Mouse (Mus musculus): ENCODE measurements around the gene Tpm1. TPM values are rescaled to one million over a fixed set of nuclear protein-coding genes. Genes with fewer than 3 reads are reported as not detected.

The Tpm1 gene
- 818 and 902 TPM in 2 replicates for polyA plus RNA-seq (2015; fragmentation: Nextera tagmentation; extraction: Ambion mirVana)

DNA sequence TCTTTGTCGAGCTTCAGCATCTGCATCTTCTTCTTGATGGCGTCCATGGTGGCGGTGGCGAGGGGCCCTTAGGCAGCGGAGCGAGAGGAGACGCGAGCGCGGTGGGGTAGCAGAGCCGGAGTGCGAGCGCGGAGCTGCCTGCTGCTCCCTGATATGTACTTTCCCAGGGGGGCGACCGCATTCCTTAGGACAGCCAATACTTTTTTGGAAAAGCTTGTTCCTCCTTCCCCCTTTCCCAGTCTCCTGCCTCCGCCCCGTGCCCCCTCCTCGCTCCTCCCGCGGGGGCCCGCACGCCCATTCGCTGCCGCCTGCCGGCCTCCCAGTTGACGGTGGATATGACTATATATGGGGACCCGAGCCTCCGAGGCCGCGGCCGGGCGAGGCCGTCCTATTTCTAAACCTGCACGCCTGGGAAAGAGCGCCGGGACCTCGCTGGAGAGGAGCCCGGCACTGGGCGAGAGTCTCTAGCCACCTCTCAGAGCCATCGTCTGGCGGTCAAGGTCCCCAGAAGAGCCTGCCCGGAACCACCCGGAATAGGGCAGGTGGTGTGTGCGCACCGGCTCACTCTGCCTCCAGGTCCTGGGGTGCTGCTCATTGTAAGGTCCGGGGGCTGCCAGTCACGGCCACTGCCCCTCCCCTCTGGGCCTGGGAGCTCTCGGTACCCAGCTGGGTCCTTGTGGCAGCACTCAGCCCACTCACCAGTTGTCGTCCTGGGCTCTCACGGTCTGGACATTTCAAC, at the start of gene Tpm1:
Tpm1 (minus strand) TSS at position 321 of the 739 bp plus-strand sequence.
- H3K4me3 ChIP-seq: peak within 1 kb of the TSS; percentile 75
- peak; percentile 79 for ATAC-seq (ENCODE audit: insufficient number of reproducible peaks, insufficient read depth, low FRiP score, low TSS enrichment, low read depth)
- H3K27ac ChIP-seq: peak within 1 kb of the TSS; percentile 93
- no peaks in the 10 kb centered on the region for H3K9me3 ChIP-seq
- H3K36me3 ChIP-seq: peaks cover 3% of the 10 kb centered on the region; the same call in 1 of the 2 replicates
- WGBS: 2% methylated on average over 51 of the region's 51 CpGs
- peak within 1 kb of the TSS; percentile 92 for H3K4me2 ChIP-seq
- peaks cover 49% of the 10 kb centered on the region for H3K4me1 ChIP-seq
- peak within 1 kb of the TSS; percentile 95 for H3K9ac ChIP-seq
- H3K27me3 ChIP-seq: 0 out of 2 replicates have a peak, but pooled peaks cover 3% of the 10 kb centered on the region

GRCm38 (mm10) chr9:67094371-67094770, 45.2 kb upstream of the Tpm1 start:
- 89% methylated on average over 2 of the region's 2 CpGs for WGBS
- Histone ChIP-seq H3K4me3 (no peak overlapping the region), H3K27me3 (no peaks in the 10 kb centered on the region), H3K4me2 (no peak overlapping the region), H3K4me1 (peaks cover 34% of the 10 kb centered on the region), H3K9ac (no peak overlapping the region), H3K27ac (no peak overlapping the region), H3K36me3 (no peaks in the 10 kb centered on the region), H3K9me3 (no peaks in the 10 kb centered on the region)
- no peak for ATAC-seq (ENCODE audit: insufficient number of reproducible peaks, insufficient read depth, low FRiP score, low TSS enrichment, low read depth)

DNA sequence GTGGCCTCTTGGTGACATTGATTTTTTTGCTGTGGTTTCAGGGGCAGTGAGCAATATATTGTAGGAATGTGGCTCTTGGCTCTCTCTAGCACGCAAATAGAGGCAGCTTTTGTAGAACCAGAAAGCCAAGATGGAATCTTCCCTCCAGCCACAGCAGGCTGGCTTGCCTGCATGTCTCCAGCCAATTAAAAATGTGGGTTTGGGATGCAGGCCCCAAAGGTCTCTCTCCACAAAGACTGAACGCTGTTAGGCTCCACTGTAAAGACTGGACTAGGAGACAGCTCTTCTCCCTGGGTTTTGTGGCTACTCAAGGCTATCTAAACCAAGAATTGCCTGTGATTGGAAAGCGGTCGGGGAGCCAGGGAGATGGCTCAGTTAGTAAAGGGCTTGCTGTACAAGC, 43.0 kb upstream of the Tpm1 start:
- no peak for ATAC-seq (ENCODE audit: insufficient number of reproducible peaks, insufficient read depth, low FRiP score, low TSS enrichment, low read depth)

DNA sequence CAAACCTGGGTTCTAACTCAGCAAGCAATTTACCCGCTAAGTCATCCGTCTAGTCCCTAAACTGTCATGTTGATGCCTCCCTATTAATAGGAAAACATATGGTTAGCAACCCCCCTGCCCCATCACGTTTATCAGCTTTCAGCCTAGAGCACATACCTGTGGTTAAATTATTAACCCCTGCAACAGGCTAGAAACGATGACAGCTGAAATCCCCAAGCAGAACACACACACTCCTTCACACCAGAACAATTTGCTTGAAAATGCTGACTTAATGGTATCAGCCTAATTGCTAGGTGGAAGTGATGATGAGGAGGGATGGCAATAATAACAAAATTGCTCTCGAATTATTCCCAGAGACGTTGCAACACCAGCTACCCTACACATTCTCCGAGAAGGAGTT, 42.4 kb upstream of the Tpm1 start:
- Histone ChIP-seq H3K9me3 (no peaks in the 10 kb centered on the region), H3K27me3 (no peaks in the 10 kb centered on the region), H3K4me1 (peaks cover 25% of the 10 kb centered on the region), H3K9ac (no peak overlapping the region), H3K36me3 (no peaks in the 10 kb centered on the region), H3K4me2 (no peak overlapping the region), H3K4me3 (no peak overlapping the region), H3K27ac (peak overlapping the region; percentile 81)
- WGBS: 52% methylated on average over 7 of the region's 7 CpGs
- no peak for ATAC-seq (ENCODE audit: insufficient number of reproducible peaks, insufficient read depth, low FRiP score, low TSS enrichment, low read depth)

More for the DNA sequence above, 43.0 kb upstream of the Tpm1 start:
- Histone ChIP-seq H3K36me3 (no peaks in the 10 kb centered on the region), H3K27ac (peak overlapping the region; percentile 81), H3K9me3 (no peaks in the 10 kb centered on the region), H3K4me3 (no peak overlapping the region), H3K27me3 (no peaks in the 10 kb centered on the region), H3K4me1 (peaks cover 25% of the 10 kb centered on the region), H3K9ac (no peak overlapping the region), H3K4me2 (no peak overlapping the region)
- 64% methylated on average over 4 of the region's 4 CpGs for WGBS

- 85% methylated on average over 11 of the region's 11 CpGs for WGBS
- Histone ChIP-seq H3K27ac (no peak overlapping the region), H3K4me3 (no peak overlapping the region)
Observed at GRCm38 (mm10) chr9:67091151-67091550, 41.9 kb upstream of the Tpm1 start.

GRCm38 (mm10) chr9:67090633-67091045, 41.4 kb upstream of the Tpm1 start:
- Histone ChIP-seq H3K4me1 (peaks cover 25% of the 10 kb centered on the region), H3K9me3 (no peaks in the 10 kb centered on the region), H3K27ac (no peak overlapping the region), H3K27me3 (no peaks in the 10 kb centered on the region), H3K36me3 (no peaks in the 10 kb centered on the region), H3K4me3 (no peak overlapping the region), H3K9ac (peak overlapping the region; percentile 27; the same call in 1 of the 2 replicates), H3K4me2 (no peak overlapping the region)
- ATAC-seq (ENCODE audit: insufficient number of reproducible peaks, insufficient read depth, low FRiP score, low TSS enrichment, low read depth): no peak
- 86% methylated on average over 1 of the region's 1 CpGs for WGBS

More at GRCm38 (mm10) chr9:67091151-67091550, 41.9 kb upstream of the Tpm1 start:
- no peak for ATAC-seq (ENCODE audit: insufficient number of reproducible peaks, insufficient read depth, low FRiP score, low TSS enrichment, low read depth)
- Histone ChIP-seq H3K9ac (0 out of 2 replicates have a peak overlapping the region, but pooled peaks have one; percentile 27), H3K4me1 (peaks cover 25% of the 10 kb centered on the region), H3K9me3 (no peaks in the 10 kb centered on the region), H3K4me2 (no peak overlapping the region), H3K36me3 (no peaks in the 10 kb centered on the region), H3K27me3 (no peaks in the 10 kb centered on the region)

GRCm38 (mm10) chr9:67089167-67089566, 40.0 kb upstream of the Tpm1 start:
- no peak for ATAC-seq (ENCODE audit: insufficient number of reproducible peaks, insufficient read depth, low FRiP score, low TSS enrichment, low read depth)
- Histone ChIP-seq H3K4me1 (peaks cover 25% of the 10 kb centered on the region), H3K4me3 (no peak overlapping the region), H3K9me3 (no peaks in the 10 kb centered on the region), H3K27ac (no peak overlapping the region), H3K4me2 (no peak overlapping the region), H3K36me3 (no peaks in the 10 kb centered on the region), H3K9ac (no peak overlapping the region), H3K27me3 (no peaks in the 10 kb centered on the region)
- WGBS: 61% methylated on average over 5 of the region's 5 CpGs

GRCm38 (mm10) chr9:67083801-67084200, 34.6 kb upstream of the Tpm1 start:
- H3K27ac ChIP-seq: no peak overlapping the region
- no peaks in the 10 kb centered on the region for H3K36me3 ChIP-seq
- ATAC-seq (ENCODE audit: insufficient number of reproducible peaks, insufficient read depth, low FRiP score, low TSS enrichment, low read depth): no peak
- H3K9me3 ChIP-seq: no peaks in the 10 kb centered on the region
- H3K4me1 ChIP-seq: peaks cover 22% of the 10 kb centered on the region
- H3K27me3 ChIP-seq: no peaks in the 10 kb centered on the region
- no peak overlapping the region for H3K4me2 ChIP-seq
- 31% methylated on average over 4 of the region's 4 CpGs for WGBS
- no peak overlapping the region for H3K4me3 ChIP-seq
- H3K9ac ChIP-seq: no peak overlapping the region

DNA sequence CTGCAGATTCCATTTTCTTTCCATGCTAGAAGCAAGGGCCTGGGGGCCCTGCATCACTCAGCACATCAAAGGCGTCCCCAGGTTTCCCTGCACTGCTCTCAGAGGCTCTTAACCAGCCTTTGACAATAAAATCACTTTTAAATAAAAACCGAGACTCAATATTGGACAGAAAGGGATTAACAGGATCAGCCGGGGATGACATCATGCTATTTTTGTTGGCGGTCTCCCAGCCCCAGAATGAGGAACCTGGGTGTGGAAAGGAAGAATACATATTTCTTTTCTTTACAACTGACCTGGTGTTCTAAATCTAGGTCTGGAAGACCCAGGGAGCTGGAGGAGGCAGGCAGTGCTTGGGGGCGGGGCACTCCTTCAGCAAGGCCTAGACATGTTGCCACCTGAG, 32.5 kb upstream of the Tpm1 start:
- WGBS: 51% methylated on average over 5 of the region's 5 CpGs
- H3K27me3 ChIP-seq: no peaks in the 10 kb centered on the region

GRCm38 (mm10) chr9:67077658-67078319, 28.6 kb upstream of the Tpm1 start:
- H3K27ac ChIP-seq: peak overlapping the region; percentile 22

More for the DNA sequence above, 32.5 kb upstream of the Tpm1 start:
- Histone ChIP-seq H3K36me3 (no peaks in the 10 kb centered on the region), H3K4me1 (peaks cover 39% of the 10 kb centered on the region), H3K4me3 (no peak overlapping the region), H3K9ac (no peak overlapping the region), H3K4me2 (no peak overlapping the region), H3K9me3 (no peaks in the 10 kb centered on the region), H3K27ac (peak overlapping the region; percentile 45)
- peak; percentile 59; the same call in 1 of the 2 replicates for ATAC-seq (ENCODE audit: insufficient number of reproducible peaks, insufficient read depth, low FRiP score, low TSS enrichment, low read depth)

GRCm38 (mm10) chr9:67077266-67077657, 28.1 kb upstream of the Tpm1 start:
- ATAC-seq (ENCODE audit: insufficient number of reproducible peaks, insufficient read depth, low FRiP score, low TSS enrichment, low read depth): no peak
- no peaks in the 10 kb centered on the region for H3K9me3 ChIP-seq
- peaks cover 33% of the 10 kb centered on the region for H3K4me1 ChIP-seq
- no peak overlapping the region for H3K4me3 ChIP-seq
- no peak overlapping the region for H3K4me2 ChIP-seq
- H3K9ac ChIP-seq: no peak overlapping the region
- WGBS: 58% methylated on average over 7 of the region's 7 CpGs
- no peaks in the 10 kb centered on the region for H3K36me3 ChIP-seq
- H3K27me3 ChIP-seq: no peaks in the 10 kb centered on the region
- peak overlapping the region; percentile 22 for H3K27ac ChIP-seq

More at GRCm38 (mm10) chr9:67077658-67078319, 28.6 kb upstream of the Tpm1 start:
- Histone ChIP-seq H3K4me2 (no peak overlapping the region), H3K4me1 (peaks cover 32% of the 10 kb centered on the region), H3K36me3 (no peaks in the 10 kb centered on the region), H3K27me3 (no peaks in the 10 kb centered on the region), H3K9me3 (no peaks in the 10 kb centered on the region), H3K9ac (no peak overlapping the region), H3K4me3 (no peak overlapping the region)
- 20% methylated on average over 8 of the region's 8 CpGs for WGBS
- no peak for ATAC-seq (ENCODE audit: insufficient number of reproducible peaks, insufficient read depth, low FRiP score, low TSS enrichment, low read depth)

- H3K27me3 ChIP-seq: no peaks in the 10 kb centered on the region
- no peak for ATAC-seq (ENCODE audit: insufficient number of reproducible peaks, insufficient read depth, low FRiP score, low TSS enrichment, low read depth)
- no peak overlapping the region for H3K4me2 ChIP-seq
- H3K4me3 ChIP-seq: no peak overlapping the region
- no peak overlapping the region for H3K9ac ChIP-seq
- H3K9me3 ChIP-seq: no peaks in the 10 kb centered on the region
- H3K27ac ChIP-seq: peak overlapping the region; percentile 85
- no peaks in the 10 kb centered on the region for H3K36me3 ChIP-seq
- H3K4me1 ChIP-seq: peaks cover 16% of the 10 kb centered on the region
- WGBS: 49% methylated on average over 2 of the region's 2 CpGs
Observed at GRCm38 (mm10) chr9:67072182-67072581, 23.0 kb upstream of the Tpm1 start.
